Mouse (Mus musculus): ENCODE measurements at regions not wholly inside any gene's neighbourhood (a gene's known extent, or its start where the extent isn't known, plus 50 kb on each side); places are given as distances from the start of the nearest gene placed in this dataset.

GRCm38 (mm10) chr14:58626506-58627256 lies 516.0 kb downstream of the 1700129C05Rik start:
- H3K9me3 ChIP-seq (replicated peaks): no peaks in the 10 kb centered on the region
- H3K4me2 ChIP-seq: no peak overlapping the region
- DNase-seq: no peak
- H3K4me3 ChIP-seq (replicated peaks): no peak overlapping the region
- no peaks in the 10 kb centered on the region for H3K4me1 ChIP-seq (replicated peaks)
- WGBS (ENCODE audit: insufficient replicate concordance): 35% methylated on average over 5 of the region's 5 CpGs
- H3K27me3 ChIP-seq: no peaks in the 10 kb centered on the region
- no peak for ATAC-seq (ENCODE audit: low read depth)
- H3K36me3 ChIP-seq: no peaks in the 10 kb centered on the region
- H3K27ac ChIP-seq: no peak overlapping the region
- no peak overlapping the region for H3K9ac ChIP-seq

GRCm38 (mm10) chr14:58620186-58620585 lies 522.5 kb downstream of the 1700129C05Rik start:
- H3K9ac ChIP-seq: no peak overlapping the region
- H3K27ac ChIP-seq: no peak overlapping the region
- no peaks in the 10 kb centered on the region for H3K4me1 ChIP-seq (replicated peaks)
- no peaks in the 10 kb centered on the region for H3K27me3 ChIP-seq
- DNase-seq: no peak
- H3K4me2 ChIP-seq: no peak overlapping the region
- H3K9me3 ChIP-seq (replicated peaks): no peaks in the 10 kb centered on the region
- no peak overlapping the region for H3K4me3 ChIP-seq (replicated peaks)
- H3K36me3 ChIP-seq: no peaks in the 10 kb centered on the region
- WGBS (ENCODE audit: insufficient replicate concordance): 69% methylated on average over 2 of the region's 2 CpGs
- no peak for ATAC-seq (ENCODE audit: low read depth)

GRCm38 (mm10) chr14:58617656-58618055 lies 525.0 kb downstream of the 1700129C05Rik start:
- Histone ChIP-seq H3K27ac (no peak overlapping the region), H3K4me1 (replicated peaks) (no peaks in the 10 kb centered on the region), H3K9ac (no peak overlapping the region), H3K9me3 (replicated peaks) (no peaks in the 10 kb centered on the region), H3K36me3 (no peaks in the 10 kb centered on the region), H3K27me3 (no peaks in the 10 kb centered on the region), H3K4me2 (no peak overlapping the region), H3K4me3 (replicated peaks) (no peak overlapping the region)
- WGBS (ENCODE audit: insufficient replicate concordance): 54% methylated on average over 10 of the region's 10 CpGs
- DNase-seq (no peak), ATAC-seq (ENCODE audit: low read depth) (no peak)

GRCm38 (mm10) chr14:58608216-58608615 lies 534.5 kb downstream of the 1700129C05Rik start:
- H3K27ac ChIP-seq: no peak overlapping the region
- DNase-seq (no peak), ATAC-seq (ENCODE audit: low read depth) (no peak)
- H3K9me3 ChIP-seq (replicated peaks): no peaks in the 10 kb centered on the region
- no peaks in the 10 kb centered on the region for H3K27me3 ChIP-seq
- H3K9ac ChIP-seq: no peak overlapping the region
- 50% methylated on average over 4 of the region's 4 CpGs for WGBS (ENCODE audit: insufficient replicate concordance)
- H3K36me3 ChIP-seq: no peaks in the 10 kb centered on the region
- no peak overlapping the region for H3K4me2 ChIP-seq
- no peaks in the 10 kb centered on the region for H3K4me1 ChIP-seq (replicated peaks)
- H3K4me3 ChIP-seq (replicated peaks): no peak overlapping the region

- Histone ChIP-seq H3K27me3 (no peaks in the 10 kb centered on the region), H3K9me3 (replicated peaks) (no peaks in the 10 kb centered on the region), H3K9ac (no peak overlapping the region), H3K27ac (no peak overlapping the region), H3K36me3 (no peaks in the 10 kb centered on the region), H3K4me2 (no peak overlapping the region), H3K4me3 (replicated peaks) (no peak overlapping the region), H3K4me1 (replicated peaks) (no peaks in the 10 kb centered on the region)
- ATAC-seq (ENCODE audit: low read depth) (no peak), DNase-seq (no peak)
- 31% methylated on average over 2 of the region's 2 CpGs for WGBS (ENCODE audit: insufficient replicate concordance)
Observed at GRCm38 (mm10) chr14:58607734-58608133, 535.0 kb downstream of the 1700129C05Rik start.

- 48% methylated on average over 4 of the region's 4 CpGs for WGBS (ENCODE audit: insufficient replicate concordance)
Observed at GRCm38 (mm10) chr14:58605529-58605928, 535.2 kb downstream of the Fgf9 start.

GRCm38 (mm10) chr14:58598867-58599266 lies 528.5 kb downstream of the Fgf9 start:
- WGBS (ENCODE audit: insufficient replicate concordance): 55% methylated on average over 3 of the region's 3 CpGs
- no peaks in the 10 kb centered on the region for H3K27me3 ChIP-seq

More at GRCm38 (mm10) chr14:58605529-58605928, 535.2 kb downstream of the Fgf9 start:
- H3K27me3 ChIP-seq: no peaks in the 10 kb centered on the region
- no peaks in the 10 kb centered on the region for H3K9me3 ChIP-seq (replicated peaks)
- H3K4me3 ChIP-seq (replicated peaks): no peak overlapping the region
- H3K4me1 ChIP-seq (replicated peaks): no peaks in the 10 kb centered on the region
- no peak overlapping the region for H3K9ac ChIP-seq
- DNase-seq (no peak), ATAC-seq (ENCODE audit: low read depth) (no peak)
- H3K36me3 ChIP-seq: no peaks in the 10 kb centered on the region
- no peak overlapping the region for H3K27ac ChIP-seq
- H3K4me2 ChIP-seq: no peak overlapping the region

GRCm38 (mm10) chr14:58597810-58598209 lies 527.5 kb downstream of the Fgf9 start:
- no peak for DNase-seq
- no peak for ATAC-seq (ENCODE audit: low read depth)
- WGBS (ENCODE audit: insufficient replicate concordance): 36% methylated on average over 2 of the region's 2 CpGs
- H3K9ac ChIP-seq: no peak overlapping the region
- H3K27ac ChIP-seq: no peak overlapping the region
- no peaks in the 10 kb centered on the region for H3K9me3 ChIP-seq (replicated peaks)
- H3K4me1 ChIP-seq (replicated peaks): no peaks in the 10 kb centered on the region
- no peaks in the 10 kb centered on the region for H3K36me3 ChIP-seq
- H3K27me3 ChIP-seq: no peaks in the 10 kb centered on the region
- H3K4me2 ChIP-seq: no peak overlapping the region
- H3K4me3 ChIP-seq (replicated peaks): no peak overlapping the region

More at GRCm38 (mm10) chr14:58598867-58599266, 528.5 kb downstream of the Fgf9 start:
- no peak overlapping the region for H3K4me3 ChIP-seq (replicated peaks)
- no peak overlapping the region for H3K27ac ChIP-seq
- no peaks in the 10 kb centered on the region for H3K4me1 ChIP-seq (replicated peaks)
- H3K9me3 ChIP-seq (replicated peaks): no peaks in the 10 kb centered on the region
- no peaks in the 10 kb centered on the region for H3K36me3 ChIP-seq
- no peak for DNase-seq
- H3K9ac ChIP-seq: no peak overlapping the region
- H3K4me2 ChIP-seq: no peak overlapping the region
- no peak for ATAC-seq (ENCODE audit: low read depth)

- no peak overlapping the region for H3K4me2 ChIP-seq
- no peaks in the 10 kb centered on the region for H3K36me3 ChIP-seq
- no peaks in the 10 kb centered on the region for H3K27me3 ChIP-seq
- DNase-seq (no peak), ATAC-seq (ENCODE audit: low read depth) (no peak)
- no peak overlapping the region for H3K4me3 ChIP-seq (replicated peaks)
- H3K4me1 ChIP-seq (replicated peaks): no peaks in the 10 kb centered on the region
- H3K9me3 ChIP-seq (replicated peaks): no peaks in the 10 kb centered on the region
- H3K27ac ChIP-seq: no peak overlapping the region
- WGBS (ENCODE audit: insufficient replicate concordance): 75% methylated on average over 2 of the region's 2 CpGs
- H3K9ac ChIP-seq: no peak overlapping the region
Observed at GRCm38 (mm10) chr14:58596936-58597335, 526.6 kb downstream of the Fgf9 start.

GRCm38 (mm10) chr14:58581806-58582205 lies 511.5 kb downstream of the Fgf9 start:
- Histone ChIP-seq H3K4me3 (replicated peaks) (no peak overlapping the region), H3K27me3 (no peaks in the 10 kb centered on the region), H3K27ac (no peak overlapping the region), H3K4me1 (replicated peaks) (no peaks in the 10 kb centered on the region), H3K36me3 (no peaks in the 10 kb centered on the region), H3K9me3 (replicated peaks) (no peaks in the 10 kb centered on the region), H3K9ac (no peak overlapping the region), H3K4me2 (no peak overlapping the region)
- DNase-seq (no peak), ATAC-seq (ENCODE audit: low read depth) (no peak)
- WGBS (ENCODE audit: insufficient replicate concordance): 71% methylated on average over 5 of the region's 5 CpGs

- no peaks in the 10 kb centered on the region for H3K27me3 ChIP-seq
- DNase-seq: no peak
- no peak overlapping the region for H3K4me3 ChIP-seq (replicated peaks)
- no peaks in the 10 kb centered on the region for H3K9me3 ChIP-seq (replicated peaks)
- 65% methylated on average over 2 of the region's 2 CpGs for WGBS (ENCODE audit: insufficient replicate concordance)
- no peak for ATAC-seq (ENCODE audit: low read depth)
- H3K9ac ChIP-seq: no peak overlapping the region
- no peaks in the 10 kb centered on the region for H3K4me1 ChIP-seq (replicated peaks)
- H3K36me3 ChIP-seq: no peaks in the 10 kb centered on the region
- H3K4me2 ChIP-seq: no peak overlapping the region
- H3K27ac ChIP-seq: no peak overlapping the region
Observed at GRCm38 (mm10) chr14:58570021-58570420, 499.7 kb downstream of the Fgf9 start.

GRCm38 (mm10) chr14:58567472-58567871 lies 497.1 kb downstream of the Fgf9 start:
- Histone ChIP-seq H3K27me3 (no peaks in the 10 kb centered on the region), H3K4me1 (replicated peaks) (no peaks in the 10 kb centered on the region), H3K9me3 (replicated peaks) (no peaks in the 10 kb centered on the region), H3K4me2 (no peak overlapping the region), H3K27ac (no peak overlapping the region), H3K36me3 (no peaks in the 10 kb centered on the region), H3K9ac (no peak overlapping the region), H3K4me3 (replicated peaks) (no peak overlapping the region)
- DNase-seq: no peak
- ATAC-seq (ENCODE audit: low read depth): no peak

Data from liver, embryonic 13.5 days (tissue).